29 mouse cellular contexts compared by ENCODE assay signal in the genomic region with DNA sequence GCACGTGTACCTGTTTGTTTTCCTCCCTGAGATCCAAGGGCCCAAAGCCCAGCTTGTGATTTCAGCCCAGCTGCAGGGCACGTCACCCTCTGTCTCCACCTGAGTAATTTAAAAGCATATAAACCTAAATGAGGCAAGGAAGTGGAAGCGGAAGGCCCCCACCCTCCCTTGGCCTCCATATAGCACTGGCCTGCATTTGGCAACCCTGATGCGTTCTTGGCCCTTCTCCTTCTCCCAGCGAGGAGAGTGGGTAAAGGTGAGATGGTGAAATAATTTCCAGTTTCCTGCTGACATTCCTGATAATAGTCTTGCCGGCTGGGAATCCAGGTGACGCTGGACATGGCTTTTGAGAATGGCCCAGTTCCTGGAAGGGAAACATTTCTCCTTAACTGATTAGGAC. TPM values are rescaled to one million over a fixed set of nuclear protein-coding genes. Genes with fewer than 3 reads are reported as not detected.
DNase-seq lines count a peak whose midpoint lies in the region; ATAC-seq and TF ChIP-seq lines count a peak whose summit lies in the region.
"Had no signal": no experiment of that assay in that cellular context is flagged by ENCODE, and none has a peak within 500 bp of the region (broad histone marks: within the 10 kb centered on the region; RNA-seq: fewer than 3 reads in every experiment).

No protein-coding gene starts in this region.

- H3K4me1 ChIP-seq in cerebellum, adult 2 months (ENCODE audit: control insufficient read depth, insufficient read depth, low read length): peaks cover 11% of the 10 kb centered on the region; the same call in 1 of the 2 replicates
- peaks cover 20% of the 10 kb centered on the region for H3K4me1 ChIP-seq in intestine, postnatal 0 days (replicated peaks; ENCODE audit: control insufficient read depth, insufficient read depth, low read length)
- H3K4me1 ChIP-seq: embryonic facial prominence, embryonic 13.5 days; embryonic facial prominence, embryonic 15.5 days; forebrain, embryonic 10.5 days; forebrain, embryonic 12.5 days had no signal

- no peak overlapping the region for H3K9ac ChIP-seq in intestine, postnatal 0 days (ENCODE audit: low read depth, low read length)
- H3K9ac ChIP-seq: embryonic facial prominence, embryonic 13.5 days; embryonic facial prominence, embryonic 15.5 days; forebrain, embryonic 12.5 days had no signal

- no peaks in the 10 kb centered on the region for H3K9me3 ChIP-seq in intestine, postnatal 0 days (ENCODE audit: control insufficient read depth)
- H3K9me3 ChIP-seq: embryonic facial prominence, embryonic 13.5 days; embryonic facial prominence, embryonic 15.5 days; forebrain, embryonic 10.5 days; forebrain, embryonic 12.5 days; G1E had no signal

- TF ChIP-seq CTCF in cerebellum, adult 2 months (IDR thresholded peaks at IDR 0.05; ENCODE audit: borderline replicate concordance, insufficient read depth, low read depth, low read length): no peak
- TF ChIP-seq CTCF in intestine, postnatal 0 days (IDR thresholded peaks at IDR 0.05; ENCODE audit: low read depth): no peak

- no peak overlapping the region for H3K4me2 ChIP-seq in intestine, postnatal 0 days (replicated peaks; ENCODE audit: low read depth)
- H3K4me2 ChIP-seq: embryonic facial prominence, embryonic 13.5 days; embryonic facial prominence, embryonic 15.5 days; forebrain, embryonic 12.5 days had no signal

- H3K27ac ChIP-seq in cerebellum, adult 2 months (ENCODE audit: insufficient read depth, low read length): no peak overlapping the region
- peak overlapping the region; percentile 92 for H3K27ac ChIP-seq in intestine, postnatal 0 days (ENCODE audit: low read depth, low read length)
- H3K27ac ChIP-seq: embryonic facial prominence, embryonic 13.5 days; embryonic facial prominence, embryonic 15.5 days; forebrain, embryonic 10.5 days; forebrain, embryonic 12.5 days had no signal

- no peak overlapping the region for H3K4me3 ChIP-seq in cerebellum, adult 2 months (replicated peaks; ENCODE audit: insufficient read depth, low read depth, low read length)
- H3K4me3 ChIP-seq in intestine, postnatal 0 days (ENCODE audit: low read depth, low read length): no peak overlapping the region
- H3K4me3 ChIP-seq: embryonic facial prominence, embryonic 13.5 days; embryonic facial prominence, embryonic 15.5 days; erythroblast, embryonic 14.5 days; forebrain, embryonic 10.5 days; forebrain, embryonic 12.5 days had no signal

- WGBS in cerebellum, adult 2 months: 41% methylated on average over 7 of the region's 7 CpGs
- WGBS in intestine, postnatal 0 days: 39% methylated on average over 7 of the region's 7 CpGs

- H3K27me3 ChIP-seq in cerebellum, adult 2 months (ENCODE audit: control insufficient read depth, insufficient read depth, low read length): no peaks in the 10 kb centered on the region
- no peaks in the 10 kb centered on the region for H3K27me3 ChIP-seq in intestine, postnatal 0 days (replicated peaks; ENCODE audit: control insufficient read depth, insufficient read depth, low read length)
- H3K27me3 ChIP-seq: embryonic facial prominence, embryonic 13.5 days; embryonic facial prominence, embryonic 15.5 days; forebrain, embryonic 12.5 days; Patski had no signal

- no peaks in the 10 kb centered on the region for H3K36me3 ChIP-seq in intestine, postnatal 0 days (ENCODE audit: control insufficient read depth, insufficient read depth)
- H3K36me3 ChIP-seq: embryonic facial prominence, embryonic 13.5 days; embryonic facial prominence, embryonic 15.5 days; forebrain, embryonic 10.5 days; forebrain, embryonic 12.5 days; G1E had no signal

- intact Hi-C loops in heart, postnatal 36 days (cut with DNase I): no loop called here

- TF ChIP-seq POLR2A in cerebellum, adult 2 months (IDR thresholded peaks at IDR 0.05; ENCODE audit: borderline replicate concordance, insufficient read depth, low read length): no peak

- DNase-seq in cerebellum, postnatal 10 days: peak; percentile 34 to 36
- DNase-seq in cerebellum, adult 2 months: no peak
- DNase-seq in heart, postnatal 4 days: peak; percentile 2
- no peak for DNase-seq in heart, postnatal 36 days
- DNase-seq in spleen, postnatal 10 days (ENCODE audit: low spot score in 2 of 2): no peak
- no peak for DNase-seq in layer of hippocampus, postnatal 10 days (ENCODE audit: low spot score in 2 of 2)
- DNase-seq: adrenal gland, adult 8-10 months; adrenal gland, postnatal 14 days; B cell, adult 2 months; cerebellum, adult 11 months; cerebellum, adult 18-20 months; cerebellum, adult 9-10 months; cerebellum, postnatal 36 days; embryo, embryonic 11 days had no signal

- ATAC-seq in intestine, postnatal 0 days: peak; percentile 75
- ATAC-seq: activated CD4-positive, CD25-positive, alpha-beta regulatory T cell, adult 4 months; CD4-positive, CD25-positive, alpha-beta regulatory T cell, adult 4 months; forebrain, embryonic 14.5 days; forebrain, embryonic 16.5 days; Patski had no signal

RNA-seq across cellular contexts. Expression of gene Slc9a3, which starts 16.8 kb away (rescaled TPM):
- polyA plus RNA-seq in cerebellum, adult 2 months (2012; rRNA removed): 7.4 and 10.9 TPM in 2 replicates
- total RNA-seq in heart, postnatal 4 days (2021): 1 to 10 TPM; 1.4 to 1.5 TPM
- under 1 TPM; 0.22 to 0.56 TPM for total RNA-seq in heart, postnatal 36 days (2021)
- polyA plus RNA-seq in intestine, postnatal 0 days (2015; fragmentation: Nextera tagmentation; extraction: Ambion mirVana): 21.9 and 25.3 TPM in 2 replicates
- 1 to 10 TPM; 1.2 to 1.9 TPM for total RNA-seq in layer of hippocampus, postnatal 10 days (2021)
- total RNA-seq: CH12.LX; common myeloid progenitor, adult 5-6 weeks had no signal
- polyA plus RNA-seq: activated CD4-positive, CD25-positive, alpha-beta regulatory T cell, adult 4 months; CD4-positive, CD25-positive, alpha-beta regulatory T cell, adult 4 months; embryonic facial prominence, embryonic 11.5 days; embryonic facial prominence, embryonic 13.5 days; erythroblast, embryonic 14.5 days; forebrain, embryonic 10.5 days; forebrain, embryonic 12.5 days; forebrain, embryonic 14.5 days; G1E; Patski had no signal

RNA-seq across cellular contexts. Expression of gene Cep72, which starts 42.3 kb away (rescaled TPM):
- polyA plus RNA-seq in cerebellum, adult 2 months (2012; rRNA removed): 8.2 and 9.7 TPM in 2 replicates
- 1 to 10 TPM; 7.2 to 9.0 TPM for total RNA-seq in heart, postnatal 4 days (2021)
- under 1 TPM; 0.57 to 0.80 TPM for total RNA-seq in heart, postnatal 36 days (2021)
- polyA plus RNA-seq in intestine, postnatal 0 days (2015; fragmentation: Nextera tagmentation; extraction: Ambion mirVana): 4.1 and 6.5 TPM in 2 replicates
- total RNA-seq in layer of hippocampus, postnatal 10 days (2021): 1 to 10 TPM; 1.9 to 2.7 TPM

Comparison
In these comparisons a context has a peak if more than half of its experiments do, and no peak if none do; other contexts are left out.
1. DNase-seq: peak in cerebellum, postnatal 10 days (2 of 2) and heart, postnatal 4 days (single experiment); none in cerebellum, adult 2 months (0 of 2), heart, postnatal 36 days (0 of 2), spleen, postnatal 10 days (0 of 2) and layer of hippocampus, postnatal 10 days (0 of 2).